Mouse (Mus musculus): ENCODE measurements at regions not wholly inside any gene's neighbourhood (a gene's known extent, or its start where the extent isn't known, plus 50 kb on each side); places are given as distances from the start of the nearest gene placed in this dataset.

- Histone ChIP-seq H3K4me1 (ENCODE audit: control insufficient read depth, insufficient read depth, low read length) (no peaks in the 10 kb centered on the region), H3K9me3 (ENCODE audit: control insufficient read depth, low read length) (no peaks in the 10 kb centered on the region), H3K9ac (ENCODE audit: low read length) (no peak overlapping the region), H3K27ac (ENCODE audit: low read depth, low read length) (no peak overlapping the region), H3K27me3 (ENCODE audit: control insufficient read depth, insufficient read depth, low read length) (no peaks in the 10 kb centered on the region), H3K4me3 (ENCODE audit: low read depth, low read length) (no peak overlapping the region), H3K4me2 (no peak overlapping the region), H3K36me3 (ENCODE audit: control insufficient read depth, insufficient read depth, low read length) (no peaks in the 10 kb centered on the region)
- 90% methylated on average over 4 of the region's 4 CpGs for WGBS
- no peak for DNase-seq (ENCODE audit: low spot score, missing footprints)
- no peak for ATAC-seq (ENCODE audit: low FRiP score)
Measured at GRCm38 (mm10) chr6:25429047-25429446, 261.5 kb downstream of the Gpr37 start.

- Histone ChIP-seq H3K9ac (ENCODE audit: low read length) (no peak overlapping the region), H3K27me3 (ENCODE audit: control insufficient read depth, insufficient read depth, low read length) (no peaks in the 10 kb centered on the region), H3K4me1 (ENCODE audit: control insufficient read depth, insufficient read depth, low read length) (no peaks in the 10 kb centered on the region), H3K27ac (ENCODE audit: low read depth, low read length) (no peak overlapping the region), H3K36me3 (ENCODE audit: control insufficient read depth, insufficient read depth, low read length) (no peaks in the 10 kb centered on the region), H3K9me3 (ENCODE audit: control insufficient read depth, low read length) (no peaks in the 10 kb centered on the region), H3K4me2 (no peak overlapping the region), H3K4me3 (ENCODE audit: low read depth, low read length) (no peak overlapping the region)
- 90% methylated on average over 2 of the region's 2 CpGs for WGBS
- ATAC-seq (ENCODE audit: low FRiP score) = no peak
- DNase-seq (ENCODE audit: low spot score, missing footprints) = no peak
Measured at GRCm38 (mm10) chr6:25418820-25419219, 271.7 kb downstream of the Gpr37 start.

DNA sequence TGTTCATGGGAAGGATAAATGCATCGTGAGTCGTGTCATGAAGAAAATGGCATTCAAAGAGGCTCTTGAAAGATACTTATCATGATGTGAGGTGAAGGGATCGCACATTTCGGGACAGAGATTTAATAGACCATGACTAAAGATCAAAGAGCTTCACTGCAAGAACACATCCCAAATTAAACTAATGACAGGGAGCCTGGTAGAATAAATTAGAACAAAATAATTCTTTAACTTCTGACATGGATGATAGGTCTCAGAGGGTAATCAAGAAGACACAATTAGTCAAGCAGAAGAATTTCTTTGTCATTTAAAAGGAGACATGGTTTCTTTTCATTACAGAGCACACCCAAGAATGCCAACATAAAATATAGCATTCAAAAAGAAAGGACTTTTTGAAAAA is 300.7 kb downstream of the Gpr37 start:
- no peak overlapping the region for H3K4me2 ChIP-seq
- no peaks in the 10 kb centered on the region for H3K4me1 ChIP-seq (ENCODE audit: control insufficient read depth, insufficient read depth, low read length)
- H3K36me3 ChIP-seq (ENCODE audit: control insufficient read depth, insufficient read depth, low read length) = no peaks in the 10 kb centered on the region
- H3K4me3 ChIP-seq (ENCODE audit: low read depth, low read length) = no peak overlapping the region
- ATAC-seq (ENCODE audit: low FRiP score) (no peak), DNase-seq (ENCODE audit: low spot score, missing footprints) (no peak)
- H3K9ac ChIP-seq (ENCODE audit: low read length) = no peak overlapping the region
- H3K27ac ChIP-seq (ENCODE audit: low read depth, low read length) = no peak overlapping the region
- no peaks in the 10 kb centered on the region for H3K9me3 ChIP-seq (ENCODE audit: control insufficient read depth, low read length)
- WGBS = 79% methylated on average over 4 of the region's 4 CpGs
- no peaks in the 10 kb centered on the region for H3K27me3 ChIP-seq (ENCODE audit: control insufficient read depth, insufficient read depth, low read length)

Data from midbrain, embryonic 11.5 days (tissue).